Mouse (Mus musculus): ENCODE measurements at regions not wholly inside any gene's neighbourhood (a gene's known extent, or its start where the extent isn't known, plus 50 kb on each side); places are given as distances from the start of the nearest gene placed in this dataset.
A peak's percentile ranks its signal among the peaks of the same experiment; 100 is the strongest.
"Not testable (repeated sequence)": the region's sequence is repeated elsewhere in the genome, so short reads cannot be mapped to it uniquely, and the experiment has no call there.

GRCm38 (mm10) chr10:8136662-8137061 is 180.6 kb upstream of the Tab2 start:
- no peak for DNase-seq (ENCODE audit: extremely low spot score in 1 of 2, low spot score in 1 of 2)

DNA sequence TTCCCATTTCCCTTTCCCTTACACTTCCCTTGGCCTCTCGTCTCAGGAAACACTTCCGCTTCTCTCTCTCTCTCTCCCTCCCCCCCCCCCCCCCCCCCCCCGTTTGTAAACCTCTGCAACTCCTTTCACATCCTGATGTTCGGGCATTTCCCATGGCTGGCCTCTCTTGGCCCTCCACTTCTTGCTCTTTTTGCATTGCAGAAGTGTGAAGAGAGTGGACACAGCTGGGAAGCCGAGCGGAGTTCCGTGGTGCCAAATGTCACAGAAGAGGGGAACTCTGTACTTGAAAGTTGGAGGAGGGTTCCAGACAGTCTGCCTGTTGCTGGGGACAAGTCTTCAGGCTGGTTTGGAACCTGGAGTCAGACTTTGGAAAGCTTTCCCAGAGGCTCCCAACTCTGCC is 179.2 kb upstream of the Tab2 start:
- DNase-seq (ENCODE audit: extremely low spot score in 1 of 2, low spot score in 1 of 2) = no peak

- DNase-seq (ENCODE audit: extremely low spot score in 1 of 2, low spot score in 1 of 2) = no peak
Observed at GRCm38 (mm10) chr10:8134398-8134797, 178.4 kb upstream of the Tab2 start.

DNA sequence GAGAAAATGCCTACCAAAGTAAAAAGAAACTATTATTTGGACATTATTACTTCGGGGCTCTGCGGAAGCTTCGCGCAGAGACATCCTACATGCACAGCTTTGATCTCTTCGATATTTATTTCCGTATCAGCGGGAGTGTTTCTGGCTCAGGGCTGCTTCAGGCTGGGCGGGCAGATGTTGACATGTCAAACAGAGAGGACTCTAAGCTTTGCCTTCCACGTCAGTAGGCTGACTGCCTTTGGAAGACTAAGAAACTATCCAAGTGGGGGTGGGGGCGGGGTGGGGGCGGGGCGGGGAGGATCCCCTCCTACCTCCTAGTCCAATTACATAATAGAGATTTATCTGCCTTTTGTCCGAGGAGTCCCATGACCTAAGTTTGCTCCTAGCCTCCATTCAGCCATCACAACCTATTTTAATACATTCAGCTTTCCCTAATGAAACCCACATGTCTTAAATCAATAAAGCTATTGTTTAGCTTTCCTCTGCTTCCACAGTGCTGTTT is 177.5 kb upstream of the Tab2 start:
- DNase-seq (ENCODE audit: extremely low spot score in 1 of 2, low spot score in 1 of 2) = no peak

GRCm38 (mm10) chr10:8132795-8133194 is 176.8 kb upstream of the Tab2 start:
- no peak for DNase-seq (ENCODE audit: extremely low spot score in 1 of 2, low spot score in 1 of 2)

GRCm38 (mm10) chr10:8130472-8131241 is 174.6 kb upstream of the Tab2 start:
- DNase-seq (ENCODE audit: extremely low spot score in 1 of 2, low spot score in 1 of 2) = peak; percentile 19 to 29

GRCm38 (mm10) chr10:8130057-8130456 is 174.0 kb upstream of the Tab2 start:
- DNase-seq (ENCODE audit: extremely low spot score in 1 of 2, low spot score in 1 of 2) = no peak

GRCm38 (mm10) chr10:8124124-8124523 is 168.1 kb upstream of the Tab2 start:
- no peak for DNase-seq (ENCODE audit: extremely low spot score in 1 of 2, low spot score in 1 of 2)

GRCm38 (mm10) chr10:8121895-8122294 is 165.9 kb upstream of the Tab2 start:
- DNase-seq (ENCODE audit: extremely low spot score in 1 of 2, low spot score in 1 of 2) = no peak

DNA sequence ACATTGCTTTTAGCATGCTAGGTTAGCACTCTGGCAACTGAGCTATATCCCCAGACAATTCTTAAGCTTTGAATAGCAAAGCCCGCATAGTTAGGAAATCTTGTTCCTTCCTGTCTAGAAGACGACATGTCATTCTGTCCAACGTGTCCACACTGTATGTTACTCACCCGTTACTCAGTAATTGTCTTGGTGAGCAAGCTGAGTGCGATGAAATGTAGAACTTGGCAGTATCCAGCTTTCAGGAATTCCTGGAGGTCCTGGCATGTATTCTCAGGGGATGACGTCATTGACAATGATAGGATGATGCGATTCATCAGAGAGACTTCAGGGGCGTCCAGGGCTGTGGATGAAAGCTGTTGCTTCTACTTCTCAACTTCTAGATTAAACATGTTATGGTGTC is 160.8 kb upstream of the Tab2 start:
- DNase-seq (ENCODE audit: extremely low spot score in 1 of 2, low spot score in 1 of 2) = no peak

DNA sequence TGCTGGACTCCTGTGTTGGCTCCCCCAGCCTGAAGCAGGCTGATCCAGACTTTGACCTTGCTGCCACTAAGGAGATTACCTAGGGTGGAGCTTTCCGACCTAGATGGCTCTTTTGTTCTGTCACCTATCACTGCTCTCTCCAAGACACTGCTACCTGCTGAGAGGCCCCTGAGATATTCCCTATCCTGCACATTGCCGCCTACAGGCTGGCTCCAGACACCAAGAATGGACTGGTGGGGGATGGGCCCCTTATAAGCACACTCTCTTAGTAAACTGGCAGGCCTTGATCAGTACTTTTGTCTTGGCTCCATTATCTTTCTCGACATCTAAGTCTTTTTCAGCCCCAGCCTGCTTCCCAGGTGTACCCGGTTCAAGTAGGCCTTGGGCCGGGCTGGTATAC is 158.9 kb upstream of the Tab2 start:
- DNase-seq (ENCODE audit: extremely low spot score in 1 of 2, low spot score in 1 of 2) = not testable (repeated sequence)

DNA sequence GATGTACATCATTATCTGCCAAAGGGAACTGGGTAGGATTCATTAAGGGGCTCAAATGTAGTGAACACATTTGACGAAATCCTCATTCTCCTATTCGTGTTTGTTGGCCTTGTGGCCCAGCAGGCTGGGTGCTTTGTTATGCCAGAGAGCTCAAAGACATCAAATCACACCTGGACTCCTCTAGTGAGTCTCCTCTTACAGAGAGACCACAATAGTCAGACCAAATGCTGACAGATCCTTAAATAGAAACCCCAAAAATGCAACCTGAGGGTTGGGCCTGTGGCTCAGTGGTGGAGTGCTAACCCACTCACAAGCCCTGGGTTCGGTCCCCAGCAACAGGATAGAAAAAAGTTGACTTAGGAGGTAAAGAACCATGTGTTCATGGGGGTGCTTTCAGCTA is 158.5 kb upstream of the Tab2 start:
- DNase-seq (ENCODE audit: extremely low spot score in 1 of 2, low spot score in 1 of 2) = no peak

DNA sequence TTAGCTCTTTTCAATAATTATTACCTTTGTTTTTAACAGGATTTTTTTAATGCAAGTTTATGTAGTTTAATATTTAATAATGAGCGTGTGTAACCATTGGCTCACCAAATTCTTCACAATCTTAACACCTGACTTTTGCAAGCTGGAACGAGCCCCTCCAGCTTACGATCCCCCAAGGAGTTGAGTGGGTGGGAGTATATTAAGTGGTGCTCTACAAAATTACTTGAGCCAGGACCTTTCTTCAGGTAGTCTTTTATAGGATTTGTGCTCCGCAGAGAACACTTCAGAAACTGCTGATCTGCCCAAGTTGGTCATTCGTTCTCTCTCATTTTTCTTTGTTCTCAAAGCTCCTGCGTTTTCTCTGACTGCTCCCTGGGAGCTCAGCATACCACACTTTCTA is 144.5 kb upstream of the Tab2 start:
- no peak for DNase-seq (ENCODE audit: extremely low spot score in 1 of 2, low spot score in 1 of 2)

DNA sequence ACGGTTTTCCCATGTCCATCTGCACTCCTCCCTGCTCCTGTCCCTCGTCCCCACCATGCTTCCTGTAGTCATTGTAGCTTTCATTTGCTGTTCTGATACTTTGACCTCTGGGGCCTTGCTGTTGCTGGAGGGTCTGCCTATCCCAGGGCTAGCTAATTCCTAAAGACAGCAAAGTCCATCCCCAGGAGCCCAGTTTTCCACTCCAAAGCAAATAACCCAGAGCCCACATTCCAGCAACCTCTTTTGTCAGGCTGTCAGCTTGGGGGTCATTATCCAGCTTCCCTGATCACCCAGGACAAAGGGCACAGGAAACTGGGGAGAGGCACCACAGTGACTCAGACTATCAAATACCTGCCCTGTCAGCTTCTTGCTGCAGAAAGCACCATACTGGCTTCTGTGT is 139.9 kb upstream of the Tab2 start:
- no peak for DNase-seq (ENCODE audit: extremely low spot score in 1 of 2, low spot score in 1 of 2)

DNA sequence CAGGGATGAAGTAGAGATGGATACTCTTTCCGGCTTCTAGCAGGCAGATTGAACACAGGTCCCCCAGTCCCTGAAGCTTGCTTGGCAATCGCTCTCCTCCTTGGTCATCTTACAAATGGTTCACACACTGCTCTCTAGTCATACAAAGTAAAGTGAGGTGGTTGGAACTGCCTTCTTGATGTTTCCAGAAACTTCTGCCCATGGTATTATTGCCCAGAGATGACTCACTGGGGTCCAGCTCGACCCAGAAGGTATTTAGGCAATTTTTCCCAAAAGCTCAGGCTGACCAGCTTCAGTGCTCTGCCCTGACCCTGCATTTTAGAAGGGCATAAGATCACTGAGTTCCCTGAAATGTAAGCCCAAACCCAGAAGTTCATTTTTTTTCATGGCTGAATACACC is 139.2 kb upstream of the Tab2 start:
- DNase-seq (ENCODE audit: extremely low spot score in 1 of 2, low spot score in 1 of 2) = no peak

DNA sequence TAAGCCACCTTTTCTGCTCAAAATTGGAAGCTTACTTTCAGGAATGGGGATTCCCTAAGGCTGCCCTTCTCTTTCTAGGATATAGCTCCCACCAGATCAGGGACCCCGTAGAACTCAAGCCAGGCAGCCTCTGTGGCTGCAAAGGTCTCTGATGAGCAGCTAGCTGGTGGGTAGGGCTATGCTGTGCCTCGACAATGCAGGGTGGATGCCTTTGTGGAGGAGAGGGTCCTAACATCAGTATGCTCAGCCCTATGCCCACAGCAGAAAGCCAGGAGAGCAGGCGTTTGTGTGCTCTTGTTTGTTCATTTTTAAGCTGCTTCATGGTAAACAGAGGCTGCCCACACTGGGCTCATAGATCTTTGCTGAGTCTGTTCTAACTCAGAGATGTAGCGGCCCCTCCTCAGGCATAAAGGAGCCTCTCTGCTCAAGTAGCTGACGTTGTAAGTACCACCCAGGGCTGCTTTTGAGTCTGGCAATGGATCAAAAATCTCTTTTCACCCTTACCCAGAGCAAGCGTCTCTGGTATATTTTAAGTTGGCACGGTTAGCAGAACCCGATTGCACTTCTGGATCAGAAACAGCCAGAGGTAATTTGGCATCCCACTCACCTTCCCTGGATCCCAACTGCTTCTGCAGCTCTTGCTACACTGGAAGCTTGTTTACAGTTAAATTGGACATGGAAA is 136.0 kb upstream of the Tab2 start:
- no peak for DNase-seq (ENCODE audit: extremely low spot score in 1 of 2, low spot score in 1 of 2)

GRCm38 (mm10) chr10:8089296-8089695 is 133.3 kb upstream of the Tab2 start:
- DNase-seq (ENCODE audit: extremely low spot score in 1 of 2, low spot score in 1 of 2) = no peak

DNA sequence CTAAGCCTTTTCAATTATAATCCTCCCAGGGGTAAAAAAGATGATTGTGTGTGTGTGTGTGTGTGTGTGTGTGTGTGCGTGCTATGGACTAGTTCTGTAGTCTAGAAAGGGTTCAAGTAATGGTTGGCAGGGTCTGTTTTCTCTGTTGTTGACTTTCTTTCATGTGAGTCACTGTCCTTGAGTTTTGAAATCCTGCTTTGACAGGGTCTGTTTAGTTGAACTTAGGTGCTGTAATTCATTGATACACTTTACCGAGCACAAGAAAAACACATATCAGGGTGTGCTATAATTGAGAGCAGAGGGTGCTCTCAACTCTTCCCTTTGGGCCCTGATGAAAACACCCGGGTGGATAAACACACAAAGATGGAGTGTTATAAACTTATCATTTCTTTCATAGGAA is 132.7 kb upstream of the Tab2 start:
- DNase-seq (ENCODE audit: extremely low spot score in 1 of 2, low spot score in 1 of 2) = no peak

- DNase-seq (ENCODE audit: extremely low spot score in 1 of 2, low spot score in 1 of 2) = no peak
Observed at GRCm38 (mm10) chr10:8088321-8088720, 132.3 kb upstream of the Tab2 start.

DNA sequence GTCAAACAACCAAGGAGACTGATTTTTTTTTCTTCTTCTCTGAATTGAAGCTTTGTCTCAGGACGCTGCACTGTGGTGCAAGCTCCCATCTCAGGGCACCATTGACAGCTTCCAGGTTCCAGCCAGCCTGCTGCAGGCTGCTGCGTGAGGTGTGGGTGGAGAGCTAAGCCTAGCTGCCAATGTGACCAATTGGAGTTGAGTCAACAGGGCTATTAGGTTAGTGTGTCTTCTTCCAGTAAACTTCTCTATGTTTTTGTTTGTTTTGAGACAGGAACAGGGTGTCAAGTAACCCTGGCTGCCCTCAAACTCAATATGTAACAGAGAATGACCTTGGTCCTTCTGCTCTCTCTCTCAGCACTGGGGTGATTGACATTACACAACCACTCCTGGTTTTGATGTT is 131.1 kb upstream of the Tab2 start:
- DNase-seq (ENCODE audit: extremely low spot score in 1 of 2, low spot score in 1 of 2) = no peak

- DNase-seq (ENCODE audit: extremely low spot score in 1 of 2, low spot score in 1 of 2) = no peak
Observed at GRCm38 (mm10) chr10:8086442-8086841, 130.4 kb upstream of the Tab2 start.
